Mouse (Mus musculus) heart, embryonic 13.5 days (tissue): ENCODE measurements around the gene Smg1. TPM values are rescaled to one million over a fixed set of nuclear protein-coding genes. Genes with fewer than 3 reads are reported as not detected.
"Not testable (repeated sequence)": the region's sequence is repeated elsewhere in the genome, so short reads cannot be mapped to it uniquely, and the experiment has no call there.

ENCODE experiments used
- ATAC-seq: fragments of 200-750 bp; cut with Nextera tagmentation; 2 replicates; pipeline ENCODE4 v1.8.0; 2017; ENCODE audit warnings: moderate TSS enrichment; ENCODE audit not compliant: insufficient number of reproducible peaks, low FRiP score, low TSS enrichment; ENCODE audit errors: extremely low read depth
- H3K27ac ChIP-seq: fragments of 300-500 bp; sonication (generic); replicated peaks from 2 replicates; pipeline ENCODE4 v1.5.1; 2015; ENCODE audit warnings: moderate library complexity, mild to moderate bottlenecking, inconsistent platforms
- H3K27me3 ChIP-seq: fragments of 300-500 bp; sonication (generic); replicated peaks from 2 replicates; pipeline ENCODE4 v1.6.1; 2015; ENCODE audit warnings: mild to moderate bottlenecking, inconsistent platforms
- H3K36me3 ChIP-seq: fragments of 300-500 bp; sonication (generic); 2 replicates; pipeline ENCODE4 v1.6.1; 2015; ENCODE audit warnings: mild to moderate bottlenecking, inconsistent platforms
- H3K4me1 ChIP-seq: fragments of 300-500 bp; sonication (generic); 2 replicates; pipeline ENCODE4 v1.6.1; 2015; ENCODE audit warnings: inconsistent platforms
- H3K4me2 ChIP-seq: fragments of 300-500 bp; sonication (generic); 2 replicates; pipeline ENCODE4 v1.6.1; 2015; ENCODE audit warnings: inconsistent platforms, mild to moderate bottlenecking, moderate library complexity
- H3K4me3 ChIP-seq: fragments of 300-500 bp; sonication (generic); 2 replicates; pipeline ENCODE4 v1.5.1; 2015; ENCODE audit warnings: moderate library complexity, mild to moderate bottlenecking, inconsistent platforms
- H3K9ac ChIP-seq: fragments of 300-500 bp; sonication (generic); 2 replicates; pipeline ENCODE4 v1.6.1; 2015; ENCODE audit warnings: inconsistent platforms, mild to moderate bottlenecking, moderate library complexity
- H3K9me3 ChIP-seq: fragments of 300-500 bp; sonication (generic); 2 replicates; pipeline ENCODE4 v1.6.1; 2016; ENCODE audit warnings: inconsistent platforms
- WGBS: fragments of 180-500 bp; shearing (Covaris S2); methylation state at CpG from one replicate; pipeline ENCODE4 v1.1.7; 2015; ENCODE audit warnings: mixed read lengths; 5-methylcytosine and 5-hydroxymethylcytosine counted together
- polyA plus RNA-seq: library from polyadenylated mRNA; unstranded; fragments of >200 nt; fragmentation: Nextera tagmentation; extraction: Ambion mirVana; gene quantifications from 2 replicates; pipeline ENCODE4 v1.2.1, GENCODE M21; 2015

The Smg1 gene
- polyA plus RNA-seq, 1 experiment from 2014 or later: 10.1 TPM

- 86% methylated on average over 4 of the region's 4 CpGs for WGBS
- H3K36me3 ChIP-seq: peaks cover 79% of the 10 kb centered on the region
- no peak for ATAC-seq
Observed at GRCm38 (mm10) chr7:118185878-118186277, 57.6 kb downstream of the Smg1 start.

GRCm38 (mm10) chr7:118184604-118185003 is 58.9 kb downstream of the Smg1 start:
- H3K36me3 ChIP-seq: peaks cover 79% of the 10 kb centered on the region
- no peak overlapping the region for H3K4me2 ChIP-seq
- peaks cover 19% of the 10 kb centered on the region for H3K4me1 ChIP-seq
- ATAC-seq: no peak
- no peak overlapping the region for H3K4me3 ChIP-seq
- 69% methylated on average over 1 of the region's 1 CpGs for WGBS
- H3K9me3 ChIP-seq: no peaks in the 10 kb centered on the region
- no peaks in the 10 kb centered on the region for H3K27me3 ChIP-seq
- H3K27ac ChIP-seq: no peak overlapping the region
- no peak overlapping the region for H3K9ac ChIP-seq

More at GRCm38 (mm10) chr7:118185878-118186277, 57.6 kb downstream of the Smg1 start:
- H3K9me3 ChIP-seq: no peaks in the 10 kb centered on the region
- H3K27ac ChIP-seq: no peak overlapping the region
- H3K9ac ChIP-seq: no peak overlapping the region
- peaks cover 12% of the 10 kb centered on the region for H3K4me1 ChIP-seq
- H3K4me2 ChIP-seq: no peak overlapping the region
- H3K27me3 ChIP-seq: no peaks in the 10 kb centered on the region
- H3K4me3 ChIP-seq: no peak overlapping the region

- H3K9me3 ChIP-seq: no peaks in the 10 kb centered on the region
- peak overlapping the region; percentile 60 for H3K27ac ChIP-seq
- no peak overlapping the region for H3K4me2 ChIP-seq
- peaks cover 87% of the 10 kb centered on the region for H3K36me3 ChIP-seq
- ATAC-seq: no peak
- H3K4me3 ChIP-seq: no peak overlapping the region
- H3K4me1 ChIP-seq: peaks cover 19% of the 10 kb centered on the region
- 12% methylated on average over 3 of the region's 3 CpGs for WGBS
- H3K9ac ChIP-seq: no peak overlapping the region
- no peaks in the 10 kb centered on the region for H3K27me3 ChIP-seq
Observed at GRCm38 (mm10) chr7:118181123-118181522, 62.3 kb downstream of the Smg1 start.

DNA sequence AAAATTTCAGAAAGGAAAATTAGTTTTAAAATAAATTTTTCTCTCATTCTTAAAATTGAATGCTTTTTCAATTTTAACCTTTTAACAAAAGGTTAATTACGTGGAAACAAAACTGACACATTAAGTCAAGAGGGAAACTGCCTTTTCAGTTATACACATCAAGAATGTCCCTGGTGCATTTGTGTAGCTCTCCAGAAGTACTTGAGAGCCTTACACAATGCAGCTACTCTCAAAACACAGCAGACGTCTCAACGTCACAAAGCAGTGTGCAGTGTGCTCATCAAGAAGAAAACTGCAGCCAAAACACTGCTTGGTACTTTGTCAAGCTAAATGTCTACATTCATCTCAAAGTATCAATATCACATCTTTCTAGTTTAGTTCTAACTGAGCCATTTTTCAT is 63.7 kb downstream of the Smg1 start:
- Histone ChIP-seq H3K4me3 (no peak overlapping the region), H3K4me1 (peaks cover 19% of the 10 kb centered on the region), H3K36me3 (peaks cover 84% of the 10 kb centered on the region), H3K27me3 (no peaks in the 10 kb centered on the region), H3K4me2 (no peak overlapping the region), H3K9ac (no peak overlapping the region), H3K27ac (no peak overlapping the region), H3K9me3 (no peaks in the 10 kb centered on the region)
- WGBS: 64% methylated on average over 3 of the region's 3 CpGs
- no peak for ATAC-seq

DNA sequence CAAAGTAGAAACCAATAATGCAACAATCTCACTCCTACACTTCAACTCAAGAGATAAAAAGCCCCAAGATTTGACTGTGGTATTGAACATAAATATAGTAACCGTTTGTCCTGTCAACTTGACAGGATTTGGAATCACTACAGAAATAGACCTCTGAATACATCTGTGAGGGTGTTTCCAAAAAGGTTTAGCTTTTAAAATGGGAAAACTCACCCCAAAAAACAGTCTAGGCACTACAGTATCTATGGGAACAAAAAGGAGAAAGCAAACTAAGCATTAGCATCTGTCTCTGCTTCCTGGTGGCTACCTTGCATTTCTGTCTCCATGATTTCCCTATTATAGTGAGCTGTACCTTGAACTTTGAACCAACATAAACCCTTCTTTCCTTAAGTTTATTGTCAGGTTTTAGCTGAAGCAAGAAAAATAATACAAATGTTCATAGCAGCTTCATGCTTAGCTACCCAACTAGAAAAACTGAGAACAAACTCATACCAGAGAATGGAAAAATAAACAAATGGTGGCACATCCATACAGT is 67.6 kb downstream of the Smg1 start:
- 44% methylated on average over 1 of the region's 1 CpGs for WGBS
- no peaks in the 10 kb centered on the region for H3K27me3 ChIP-seq
- no peaks in the 10 kb centered on the region for H3K9me3 ChIP-seq
- no peak overlapping the region for H3K9ac ChIP-seq
- ATAC-seq: no peak
- no peak overlapping the region for H3K4me3 ChIP-seq
- H3K4me1 ChIP-seq: peaks cover 7% of the 10 kb centered on the region
- peaks cover 84% of the 10 kb centered on the region for H3K36me3 ChIP-seq
- H3K4me2 ChIP-seq: no peak overlapping the region
- H3K27ac ChIP-seq: no peak overlapping the region

DNA sequence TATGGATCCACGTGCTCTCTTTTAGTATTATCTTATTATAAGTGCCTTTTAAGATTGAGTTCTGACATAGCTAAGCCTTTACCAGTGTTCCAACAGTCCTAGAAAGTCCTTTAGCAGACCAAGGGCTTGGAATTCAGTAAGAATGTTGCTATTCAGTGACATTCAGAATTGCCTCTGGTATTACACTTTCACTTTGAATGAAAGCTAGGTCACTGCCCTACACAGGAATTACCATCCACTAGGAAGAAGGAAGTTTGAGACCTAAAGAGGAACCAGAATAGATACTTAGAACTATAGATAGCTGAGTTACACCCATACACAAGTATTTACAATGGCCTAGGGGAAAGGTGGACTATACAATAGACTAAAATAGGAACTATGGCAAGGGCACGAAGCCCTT is 73.3 kb downstream of the Smg1 start:
- H3K36me3 ChIP-seq: peaks cover 92% of the 10 kb centered on the region
- H3K9ac ChIP-seq, H3K4me1 ChIP-seq, H3K4me2 ChIP-seq, H3K9me3 ChIP-seq, H3K27ac ChIP-seq, H3K4me3 ChIP-seq, ATAC-seq, H3K27me3 ChIP-seq: not testable (repeated sequence)
- 77% methylated on average over 2 of the region's 2 CpGs for WGBS

- Histone ChIP-seq H3K27me3 (no peaks in the 10 kb centered on the region), H3K36me3 (peaks cover 82% of the 10 kb centered on the region)
- 93% methylated on average over 8 of the region's 8 CpGs for WGBS
Observed at GRCm38 (mm10) chr7:118163006-118163405, 80.5 kb downstream of the Smg1 start.

GRCm38 (mm10) chr7:118160121-118160520 is 83.3 kb downstream of the Smg1 start:
- whole genome bisulfite sequencing: 78% methylated on average over 3 of the region's 3 CpGs
- ATAC-seq: no peak
- peaks cover 81% of the 10 kb centered on the region for H3K36me3 ChIP-seq

More at GRCm38 (mm10) chr7:118163006-118163405, 80.5 kb downstream of the Smg1 start:
- no peak overlapping the region for H3K9ac ChIP-seq
- no peak overlapping the region for H3K4me2 ChIP-seq
- H3K4me1 ChIP-seq: no peaks in the 10 kb centered on the region
- no peak for ATAC-seq
- no peak overlapping the region for H3K27ac ChIP-seq
- H3K4me3 ChIP-seq: no peak overlapping the region
- H3K9me3 ChIP-seq: no peaks in the 10 kb centered on the region

GRCm38 (mm10) chr7:118156461-118156860 is 87.0 kb downstream of the Smg1 start:
- WGBS: 72% methylated on average over 7 of the region's 7 CpGs
- Histone ChIP-seq H3K4me1 (no peaks in the 10 kb centered on the region), H3K9ac (no peak overlapping the region), H3K27ac (no peak overlapping the region), H3K4me3 (no peak overlapping the region), H3K36me3 (peaks cover 90% of the 10 kb centered on the region), H3K9me3 (no peaks in the 10 kb centered on the region), H3K4me2 (no peak overlapping the region), H3K27me3 (no peaks in the 10 kb centered on the region)
- no peak for ATAC-seq

More at GRCm38 (mm10) chr7:118160121-118160520, 83.3 kb downstream of the Smg1 start:
- Histone ChIP-seq H3K27ac (no peak overlapping the region), H3K9ac (no peak overlapping the region), H3K27me3 (no peaks in the 10 kb centered on the region), H3K4me1 (no peaks in the 10 kb centered on the region), H3K9me3 (no peaks in the 10 kb centered on the region), H3K4me3 (no peak overlapping the region), H3K4me2 (no peak overlapping the region)

DNA sequence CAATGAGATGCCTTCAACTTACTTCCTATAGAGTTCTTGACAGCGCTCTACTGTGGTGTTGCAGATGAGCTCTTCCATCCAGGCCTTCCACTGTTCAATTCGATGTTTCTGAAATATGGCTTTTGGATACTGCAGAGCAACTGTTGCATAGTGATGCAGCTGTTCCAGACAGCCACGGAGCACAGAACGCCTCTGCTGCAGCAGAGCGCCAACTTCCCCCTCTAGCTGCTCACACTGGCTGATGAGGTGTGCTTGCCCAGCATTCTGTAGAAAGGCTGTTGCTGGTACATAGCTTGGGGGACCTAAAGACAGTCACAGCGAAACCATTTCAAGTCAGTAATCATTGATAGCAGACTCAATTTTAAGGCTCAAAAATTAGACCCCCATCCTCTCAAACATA is 89.3 kb downstream of the Smg1 start:
- no peak overlapping the region for H3K9ac ChIP-seq
- no peak for ATAC-seq
- WGBS: 92% methylated on average over 6 of the region's 6 CpGs

DNA sequence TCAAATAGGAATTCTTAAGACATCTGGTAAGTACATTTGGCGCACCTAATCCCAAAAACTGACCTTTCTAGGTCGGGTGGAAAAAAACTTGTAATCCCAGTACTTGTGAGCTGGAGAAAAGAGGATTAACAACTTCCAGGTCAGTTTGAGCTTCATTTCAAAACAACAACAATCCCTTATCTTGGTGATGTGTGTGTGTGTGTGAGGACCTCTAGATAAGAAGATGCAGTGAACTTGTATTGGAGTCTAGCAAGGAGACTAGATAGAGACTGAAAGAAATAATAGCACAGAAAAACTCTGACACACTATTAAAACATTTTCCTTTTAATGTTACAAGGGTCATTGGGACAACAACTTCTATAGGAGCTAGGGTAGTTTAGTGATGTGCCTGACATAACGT is 99.9 kb downstream of the Smg1 start:
- Histone ChIP-seq H3K9me3 (no peaks in the 10 kb centered on the region), H3K4me1 (no peaks in the 10 kb centered on the region), H3K27me3 (no peaks in the 10 kb centered on the region), H3K4me3 (no peak overlapping the region), H3K9ac (no peak overlapping the region), H3K4me2 (no peak overlapping the region), H3K36me3 (peaks cover 87% of the 10 kb centered on the region), H3K27ac (no peak overlapping the region)
- ATAC-seq: no peak
- 76% methylated on average over 3 of the region's 3 CpGs for WGBS

More for the DNA sequence above, 89.3 kb downstream of the Smg1 start:
- Histone ChIP-seq H3K9me3 (no peaks in the 10 kb centered on the region), H3K27ac (no peak overlapping the region), H3K36me3 (peaks cover 85% of the 10 kb centered on the region), H3K4me3 (no peak overlapping the region), H3K4me1 (no peaks in the 10 kb centered on the region), H3K4me2 (no peak overlapping the region), H3K27me3 (no peaks in the 10 kb centered on the region)

GRCm38 (mm10) chr7:118143123-118143522 is 100.3 kb downstream of the Smg1 start:
- H3K27ac ChIP-seq: no peak overlapping the region
- H3K9me3 ChIP-seq: no peaks in the 10 kb centered on the region
- no peaks in the 10 kb centered on the region for H3K4me1 ChIP-seq
- H3K4me2 ChIP-seq: no peak overlapping the region
- WGBS: 79% methylated on average over 4 of the region's 4 CpGs
- H3K4me3 ChIP-seq: no peak overlapping the region
- no peak overlapping the region for H3K9ac ChIP-seq
- ATAC-seq: no peak
- peaks cover 85% of the 10 kb centered on the region for H3K36me3 ChIP-seq
- no peaks in the 10 kb centered on the region for H3K27me3 ChIP-seq
